Mouse (Mus musculus) liver, postnatal 0 days (tissue): ENCODE measurements around the gene Sclt1. TPM values are rescaled to one million over a fixed set of nuclear protein-coding genes. Genes with fewer than 3 reads are reported as not detected.
A peak's percentile ranks its signal among the peaks of the same experiment; 100 is the strongest.

Source experiments
- ATAC-seq: fragments of 200-750 bp; cut with Nextera tagmentation; 2 replicates; pipeline ENCODE4 v1.8.0; 2017; ENCODE audit warnings: mild to moderate bottlenecking, moderate library complexity
- DNase-seq: peaks from one replicate; pipeline ENCODE4 v3.0.0-alpha.2; 2016
- H3K27ac ChIP-seq: fragments of 300-500 bp; sonication (generic); 2 replicates; pipeline ENCODE4 v1.5.1; 2014; ENCODE audit warnings: antibody characterized with exemption, moderate library complexity, mild to moderate bottlenecking, low read depth
- H3K27me3 ChIP-seq: fragments of 300-500 bp; sonication (generic); 2 replicates; pipeline ENCODE4 v1.6.1; 2014; ENCODE audit warnings: low read length, control low read depth, mixed read lengths; ENCODE audit not compliant: insufficient read depth
- H3K36me3 ChIP-seq: fragments of 300-500 bp; sonication (generic); replicated peaks from 2 replicates; pipeline ENCODE4 v1.6.1; 2014; ENCODE audit warnings: mild to moderate bottlenecking, control low read depth, low read length, moderate library complexity, mixed read lengths; ENCODE audit not compliant: insufficient read depth
- H3K4me1 ChIP-seq: fragments of 300-500 bp; sonication (generic); 2 replicates; pipeline ENCODE4 v1.6.1; 2014; ENCODE audit warnings: antibody characterized with exemption, mild to moderate bottlenecking, control low read depth; ENCODE audit not compliant: insufficient read depth
- H3K4me2 ChIP-seq: fragments of 300-500 bp; sonication (generic); 2 replicates; pipeline ENCODE4 v1.6.1; 2014; ENCODE audit warnings: low read depth, mild to moderate bottlenecking, low read length, moderate library complexity, mixed read lengths
- H3K4me3 ChIP-seq: fragments of 300-500 bp; sonication (generic); 2 replicates; pipeline ENCODE4 v1.5.1; 2014; ENCODE audit warnings: low read depth, low read length
- H3K9ac ChIP-seq: fragments of 300-500 bp; sonication (generic); replicated peaks from 2 replicates; pipeline ENCODE4 v1.6.1; 2014; ENCODE audit warnings: mild to moderate bottlenecking, moderate library complexity
- H3K9me3 ChIP-seq: fragments of 300-500 bp; sonication (generic); 2 replicates; pipeline ENCODE4 v1.6.1; 2016; ENCODE audit warnings: mild to moderate bottlenecking, control low read depth, low read length, mixed read lengths
- CTCF ChIP-seq: sonication (generic); IDR thresholded peaks from 2 replicates; pipeline ENCODE4 v1.5.1; 2016; ENCODE audit warnings: antibody characterized with exemption, low read depth
- EP300 ChIP-seq: IDR thresholded peaks from 2 replicates; pipeline ENCODE4 v1.6.1; 2016; ENCODE audit warnings: antibody characterized with exemption, low read depth, mild to moderate bottlenecking
- WGBS: fragments of 180-500 bp; shearing (Covaris S2); extraction: QIAGEN DNeasy Blood & Tissue Kit; methylation state at CpG from one replicate; pipeline ENCODE4 v1.1.7; 2014; ENCODE audit not compliant: insufficient replicate concordance; 5-methylcytosine and 5-hydroxymethylcytosine counted together
- polyA plus RNA-seq: library from polyadenylated mRNA; unstranded; fragments of >200 nt; fragmentation: Nextera tagmentation; extraction: Ambion mirVana; gene quantifications from 2 replicates; pipeline ENCODE4 v1.2.1, GENCODE M21; 2015

The Sclt1 gene
- polyA plus RNA-seq, 1 experiment from 2014 or later, result 5.0 TPM

GRCm38 (mm10) chr3:41609071-41609470 lies 133.2 kb downstream of the Sclt1 start:
- Histone ChIP-seq H3K9me3 (no peaks in the 10 kb centered on the region), H3K4me3 (no peak overlapping the region), H3K27ac (no peak overlapping the region), H3K9ac (no peak overlapping the region; the same call in 1 of the 2 replicates), H3K36me3 (peaks cover 75% of the 10 kb centered on the region), H3K27me3 (no peaks in the 10 kb centered on the region), H3K4me2 (no peak overlapping the region), H3K4me1 (peaks cover 4% of the 10 kb centered on the region; the same call in 1 of the 2 replicates)
- TF ChIP-seq EP300, result no peak
- no peak for TF ChIP-seq CTCF
- WGBS, result 82% methylated on average over 5 of the region's 5 CpGs
- DNase-seq (no peak), ATAC-seq (no peak)

DNA sequence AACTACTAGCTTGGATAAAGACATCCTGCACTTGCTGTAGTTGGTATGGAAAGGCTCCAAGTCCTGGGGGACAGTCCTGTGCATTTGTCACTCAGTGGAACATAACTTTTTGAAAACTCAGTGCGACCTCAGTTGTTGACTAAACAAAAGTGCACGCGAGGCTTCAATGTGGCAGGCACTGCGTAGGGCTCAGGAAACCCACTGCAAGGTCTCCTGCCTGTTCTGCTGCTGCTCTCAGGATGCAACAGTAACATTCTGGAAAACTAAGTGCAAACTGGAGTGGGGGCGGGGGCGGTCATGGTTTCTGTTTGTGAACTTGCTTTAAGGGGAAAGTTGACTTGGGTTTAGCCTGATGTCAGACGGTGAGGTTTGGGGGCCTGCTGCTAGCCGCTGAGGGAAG lies 134.8 kb downstream of the Sclt1 start:
- Histone ChIP-seq H3K9ac (no peak overlapping the region), H3K36me3 (peaks cover 67% of the 10 kb centered on the region), H3K27ac (no peak overlapping the region), H3K4me3 (no peak overlapping the region), H3K4me2 (no peak overlapping the region), H3K27me3 (no peaks in the 10 kb centered on the region), H3K4me1 (peaks cover 4% of the 10 kb centered on the region; the same call in 1 of the 2 replicates), H3K9me3 (no peaks in the 10 kb centered on the region)
- no peak for ATAC-seq
- TF ChIP-seq CTCF, result no peak
- no peak for TF ChIP-seq EP300
- no peak for DNase-seq
- 78% methylated on average over 8 of the region's 8 CpGs for WGBS

GRCm38 (mm10) chr3:41607050-41607449 lies 135.3 kb downstream of the Sclt1 start:
- Histone ChIP-seq H3K4me2 (no peak overlapping the region), H3K9me3 (no peaks in the 10 kb centered on the region), H3K36me3 (peaks cover 64% of the 10 kb centered on the region), H3K4me3 (no peak overlapping the region), H3K9ac (no peak overlapping the region), H3K27me3 (no peaks in the 10 kb centered on the region), H3K4me1 (peaks cover 4% of the 10 kb centered on the region; the same call in 1 of the 2 replicates), H3K27ac (no peak overlapping the region)
- 87% methylated on average over 9 of the region's 9 CpGs for WGBS
- DNase-seq, result no peak
- ATAC-seq, result no peak
- TF ChIP-seq CTCF (no peak), EP300 (no peak)

DNA sequence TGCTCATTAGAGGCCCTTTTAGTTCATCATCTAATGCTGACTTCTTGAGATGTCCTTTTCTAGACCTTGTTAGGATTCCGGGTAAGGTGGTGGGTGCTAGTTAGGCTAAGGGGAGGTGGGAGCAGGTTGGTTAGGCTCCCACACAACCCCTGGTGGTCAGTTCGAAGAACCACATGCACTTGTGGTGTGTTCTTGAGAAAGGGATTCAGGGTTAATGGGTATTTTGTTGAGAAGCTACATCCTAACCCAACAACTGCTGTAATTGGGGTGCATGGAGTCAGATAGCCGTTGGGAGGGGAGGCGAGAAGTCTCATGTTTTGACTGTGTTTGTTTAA lies 136.0 kb downstream of the Sclt1 start:
- 76% methylated on average over 4 of the region's 4 CpGs for WGBS
- Histone ChIP-seq H3K27me3 (no peaks in the 10 kb centered on the region), H3K36me3 (peaks cover 64% of the 10 kb centered on the region), H3K9me3 (no peaks in the 10 kb centered on the region), H3K4me2 (no peak overlapping the region), H3K9ac (no peak overlapping the region), H3K27ac (no peak overlapping the region), H3K4me3 (no peak overlapping the region), H3K4me1 (peaks cover 4% of the 10 kb centered on the region; the same call in 1 of the 2 replicates)
- ATAC-seq (no peak), DNase-seq (no peak)
- no peak for TF ChIP-seq EP300
- peak; percentile 40; the same call in 1 of the 2 replicates for TF ChIP-seq CTCF

- no peak overlapping the region for H3K4me3 ChIP-seq
- no peak overlapping the region for H3K4me2 ChIP-seq
- H3K36me3 ChIP-seq, result peaks cover 62% of the 10 kb centered on the region
- WGBS, result 85% methylated on average over 13 of the region's 13 CpGs
- H3K9me3 ChIP-seq, result no peaks in the 10 kb centered on the region
- TF ChIP-seq CTCF, result no peak
- TF ChIP-seq EP300, result no peak
- peaks cover 4% of the 10 kb centered on the region; the same call in 1 of the 2 replicates for H3K4me1 ChIP-seq
- no peak overlapping the region for H3K9ac ChIP-seq
- H3K27me3 ChIP-seq, result no peaks in the 10 kb centered on the region
- DNase-seq, result no peak
- no peak overlapping the region for H3K27ac ChIP-seq
- ATAC-seq, result no peak
These were observed 136.5 kb downstream of the Sclt1 start for GRCm38 (mm10) chr3:41605601-41606329.

- H3K27me3 ChIP-seq, result no peaks in the 10 kb centered on the region
- peaks cover 59% of the 10 kb centered on the region for H3K36me3 ChIP-seq
- no peak overlapping the region for H3K27ac ChIP-seq
- DNase-seq (no peak), ATAC-seq (peak; percentile 75)
- H3K9ac ChIP-seq, result no peak overlapping the region
- H3K4me3 ChIP-seq, result no peak overlapping the region
- TF ChIP-seq CTCF, result no peak
- no peak for TF ChIP-seq EP300
- H3K9me3 ChIP-seq, result no peaks in the 10 kb centered on the region
- no peak overlapping the region for H3K4me2 ChIP-seq
- peaks cover 4% of the 10 kb centered on the region; the same call in 1 of the 2 replicates for H3K4me1 ChIP-seq
- WGBS, result 53% methylated on average over 12 of the region's 12 CpGs
These were observed 137.5 kb downstream of the Sclt1 start for GRCm38 (mm10) chr3:41604629-41605321.
